Mouse (Mus musculus) CH12.LX (cell line): ENCODE results near the gene Mob3c. TPM values are rescaled to one million over a fixed set of nuclear protein-coding genes. Genes with fewer than 3 reads are reported as not detected.

Experiments used
- DNase-seq: peaks from one replicate; pipeline ENCODE4 v3.0.0-alpha.2; 2013; ENCODE audit errors: extremely low read depth
- H3K27ac ChIP-seq: 2 replicates; pipeline ENCODE4 v1.5.1; 2012; ENCODE audit warnings: low read depth, mild to moderate bottlenecking, control low read depth, moderate library complexity; ENCODE audit not compliant: insufficient read depth
- H3K27me3 ChIP-seq: replicated peaks from 2 replicates; pipeline ENCODE3; 2012; ENCODE audit warnings: inconsistent platforms
- H3K36me3 ChIP-seq, 2 experiments: replicated peaks in 1 of 2; 2 replicates each; pipeline versions ENCODE3 to v1.6.1; 2012; ENCODE audit warnings: inconsistent platforms in 1 of 2, low read length in 1 of 2, mild to moderate bottlenecking in 1 of 2, mixed read lengths in 1 of 2, moderate library complexity in 1 of 2; ENCODE audit not compliant: control insufficient read depth in 1 of 2, insufficient read depth in 1 of 2
- H3K4me1 ChIP-seq, 2 experiments: 2 replicates each; pipeline ENCODE4 v1.6.1; 2012; ENCODE audit warnings: inconsistent platforms in 1 of 2, moderate library complexity in 1 of 2; ENCODE audit not compliant: insufficient read depth in 2 of 2, control insufficient read depth in 1 of 2
- H3K4me2 ChIP-seq: 2 replicates; pipeline ENCODE4 v1.6.1; 2012; ENCODE audit warnings: low read depth, mild to moderate bottlenecking, control low read depth; ENCODE audit not compliant: poor library complexity, insufficient read depth, severe bottlenecking
- H3K4me3 ChIP-seq, 3 experiments: fragments of 150-350 bp in 1 of 3; sonication (generic) in 1 of 3; replicated peaks in 1 of 3; 2 replicates each; pipeline versions ENCODE3 to v1.5.1; 2011 to 2012; ENCODE audit warnings: low read depth in 2 of 3, low read length in 2 of 3, mild to moderate bottlenecking in 2 of 3, moderate library complexity in 2 of 3, control low read depth in 1 of 3, improper control_type of control experiment in 1 of 3, inconsistent platforms in 1 of 3, mixed read lengths in 1 of 3; ENCODE audit not compliant: poor library complexity in 1 of 3
- H3K79me2 ChIP-seq: replicated peaks from 2 replicates; pipeline ENCODE4 v1.6.1; 2012; ENCODE audit warnings: mild to moderate bottlenecking, moderate library complexity; ENCODE audit not compliant: control insufficient read depth, poor library complexity, insufficient read depth, severe bottlenecking; ENCODE audit errors: extremely low read depth
- H3K9ac ChIP-seq: 2 replicates; pipeline ENCODE4 v1.6.1; 2012; ENCODE audit warnings: low read depth, mild to moderate bottlenecking, control low read depth, moderate library complexity; ENCODE audit not compliant: insufficient read depth
- H3K9me3 ChIP-seq: replicated peaks from 2 replicates; pipeline ENCODE3; 2012; ENCODE audit warnings: low read length, inconsistent platforms, mixed read lengths
- BHLHE40 ChIP-seq: IDR thresholded peaks from 2 replicates; pipeline ENCODE4 v1.6.1; 2011; ENCODE audit warnings: mild to moderate bottlenecking, low read depth, low read length, improper control_type of control experiment
- CHD1 ChIP-seq: IDR thresholded peaks from 2 replicates; pipeline ENCODE4 v1.6.1; 2012; ENCODE audit warnings: low read depth, low read length, improper control_type of control experiment, inconsistent platforms
- CHD2 ChIP-seq: IDR thresholded peaks from 2 replicates; pipeline ENCODE4 v1.6.1; 2011; ENCODE audit warnings: low read length, improper control_type of control experiment
- CTCF ChIP-seq, 2 experiments: IDR thresholded peaks in 1 of 2; conservative IDR thresholded peaks in 1 of 2; 2 replicates each; pipeline ENCODE4 v1.5.1; 2011 to 2012; ENCODE audit warnings: low read depth in 2 of 2, low read length in 2 of 2, improper control_type of control experiment in 1 of 2, inconsistent platforms in 1 of 2, mild to moderate bottlenecking in 1 of 2, moderate library complexity in 1 of 2
- EP300 ChIP-seq: IDR thresholded peaks from 2 replicates; pipeline ENCODE4 v1.6.1; 2011; ENCODE audit warnings: low read length, improper control_type of control experiment
- GABPA ChIP-seq: IDR thresholded peaks from 2 replicates; pipeline ENCODE4 v1.6.1; 2012; ENCODE audit warnings: low read depth, low read length, improper control_type of control experiment, inconsistent platforms; ENCODE audit not compliant: insufficient replicate concordance
- HCFC1 ChIP-seq: IDR thresholded peaks from 2 replicates; pipeline ENCODE4 v1.6.1; 2012; ENCODE audit warnings: low read depth, mild to moderate bottlenecking, inconsistent platforms, low read length, improper control_type of control experiment
- IRF4 ChIP-seq: IDR thresholded peaks from 2 replicates; pipeline ENCODE4 v1.6.1; 2014; ENCODE audit warnings: low read depth, mild to moderate bottlenecking, inconsistent platforms, low read length, improper control_type of control experiment
- JUN ChIP-seq: IDR thresholded peaks from 2 replicates; pipeline ENCODE4 v1.6.1; 2011; ENCODE audit warnings: low read depth, mild to moderate bottlenecking, low read length, improper control_type of control experiment, moderate library complexity; ENCODE audit not compliant: insufficient read depth
- KAT2A ChIP-seq: IDR thresholded peaks from 2 replicates; pipeline ENCODE4 v1.6.1; 2012; ENCODE audit warnings: low read length, improper control_type of control experiment, inconsistent platforms; ENCODE audit not compliant: insufficient replicate concordance
- MAX ChIP-seq: IDR thresholded peaks from 2 replicates; pipeline ENCODE4 v1.6.1; 2011; ENCODE audit warnings: low read length, improper control_type of control experiment
- MAZ ChIP-seq: IDR thresholded peaks from 2 replicates; pipeline ENCODE4 v1.6.1; 2012; ENCODE audit warnings: low read depth, mild to moderate bottlenecking, inconsistent platforms, low read length, improper control_type of control experiment, moderate library complexity
- NELFE ChIP-seq: IDR thresholded peaks from 2 replicates; pipeline ENCODE4 v1.6.1; 2011; ENCODE audit warnings: low read depth, low read length, improper control_type of control experiment
- NRF1 ChIP-seq: IDR thresholded peaks from 2 replicates; pipeline ENCODE4 v1.6.1; 2014; ENCODE audit warnings: low read depth, mild to moderate bottlenecking, inconsistent platforms, low read length, improper control_type of control experiment, moderate library complexity
- POLR2A ChIP-seq: IDR thresholded peaks from 2 replicates; pipeline ENCODE4 v1.6.1; 2011; ENCODE audit warnings: low read depth, mild to moderate bottlenecking, improper control_type of control experiment, low read length
- POLR2AphosphoS2 ChIP-seq: IDR thresholded peaks from 2 replicates; pipeline ENCODE4 v1.6.1; 2011; ENCODE audit warnings: low read depth, low read length, improper control_type of control experiment
- RAD21 ChIP-seq: IDR thresholded peaks from 2 replicates; pipeline ENCODE4 v1.6.1; 2011; ENCODE audit warnings: low read depth, mild to moderate bottlenecking, low read length, improper control_type of control experiment, moderate library complexity
- RCOR1 ChIP-seq: conservative IDR thresholded peaks from 2 replicates; pipeline ENCODE4 v1.6.1; 2012; ENCODE audit warnings: low read depth, mild to moderate bottlenecking, inconsistent platforms, low read length, improper control_type of control experiment
- SIN3A ChIP-seq: IDR thresholded peaks from 2 replicates; pipeline ENCODE4 v1.6.1; 2012; ENCODE audit warnings: low read length, improper control_type of control experiment, inconsistent platforms
- UBTF ChIP-seq: IDR thresholded peaks from 2 replicates; pipeline ENCODE4 v1.6.1; 2012; ENCODE audit warnings: low read depth, mild to moderate bottlenecking, inconsistent platforms, low read length, improper control_type of control experiment, moderate library complexity
- USF1 ChIP-seq: IDR thresholded peaks from 2 replicates; pipeline ENCODE4 v1.6.1; 2014; ENCODE audit warnings: low read depth, mild to moderate bottlenecking, inconsistent platforms, low read length, improper control_type of control experiment
- ZC3H11A ChIP-seq: IDR thresholded peaks from 2 replicates; pipeline ENCODE4 v1.6.1; 2012; ENCODE audit warnings: low read depth, mild to moderate bottlenecking, inconsistent platforms, low read length, improper control_type of control experiment
- ZKSCAN1 ChIP-seq: IDR thresholded peaks from 2 replicates; pipeline ENCODE4 v1.6.1; 2012; ENCODE audit warnings: low read depth, inconsistent platforms, low read length, improper control_type of control experiment, borderline replicate concordance
- dilution Hi-C: fragments of 300-500 bp; cut with MboI; formaldehyde crosslinking; loops from 2 replicates; pipeline ENCODE4 v1.14.3; 2020; ENCODE audit warnings: low sequenced_read_pairs; ENCODE audit not compliant: extremely low pct_unique_long_range_greater_than_20kb, extremely low pct_ligation_motif_present
- in situ Hi-C: fragments of 300-500 bp; cut with MboI; formaldehyde crosslinking; loops from 3 replicates; pipeline ENCODE4 v1.14.3; 2019; ENCODE audit warnings: low sequenced_read_pairs, low pct_ligation_motif_present, low pct_unique_long_range_greater_than_20kb, mixed read lengths
- polyA plus RNA-seq: library from polyadenylated mRNA; unstranded; fragments of >175 nt; gene quantifications from 2 replicates; pipeline ENCODE4 v1.2.1, GENCODE M21; 2012; ENCODE audit warnings: low read depth; ENCODE audit not compliant: insufficient read length
- total RNA-seq, 2 experiments: library from RNA; depleted of rRNA; stranded (reverse); fragments of 300-350 nt in 1 of 2; fragments of >200 nt in 1 of 2; gene quantifications; 2 replicates each; pipeline ENCODE4 v1.2.3; 2012 to 2014

The Mob3c gene
- total and polyA plus RNA-seq, 3 experiments: 7.8 to 9.2 (median 9.2) TPM

- in situ Hi-C loops: no loop called here
- no peak for DNase-seq
- Histone ChIP-seq H3K79me2 (peaks cover 7% of the 10 kb centered on the region; the same call in 1 of the 2 replicates), H3K9ac (no peak overlapping the region), H3K4me3 (no peak overlapping the region), H3K9me3 (no peaks in the 10 kb centered on the region), H3K36me3 (peaks cover 46 to 62% of the 10 kb centered on the region in 2 experiments), H3K4me2 (no peak overlapping the region), H3K4me1 (peaks cover 7 to 53% of the 10 kb centered on the region in 2 experiments), H3K27me3 (no peaks in the 10 kb centered on the region)
- dilution Hi-C loops: no loop called here
- TF ChIP-seq NRF1: no peak
- no peak for TF ChIP-seq JUN
- no peak for TF ChIP-seq EP300
- TF ChIP-seq CTCF (conservative IDR thresholded peaks at IDR 0.05 in 1 of 2, IDR thresholded peaks at IDR 0.05 in 1 of 2; ENCODE audit: low read depth in 2 of 2, low read length in 2 of 2): no peak
- TF ChIP-seq IRF4: no peak
- TF ChIP-seq POLR2A: no peak
- no peak for TF ChIP-seq RAD21
- no peak for TF ChIP-seq CHD1
- no peak for TF ChIP-seq NELFE
- TF ChIP-seq POLR2AphosphoS2: no peak
- TF ChIP-seq UBTF: no peak
- TF ChIP-seq CHD2: no peak
- TF ChIP-seq HCFC1: no peak
- TF ChIP-seq, all 38 proteins: peak for 0
- no peak overlapping the region for H3K27ac ChIP-seq
These were observed 2.6 kb downstream of the Mob3c start for GRCm38 (mm10) chr4:115830491-115830890.

GRCm38 (mm10) chr4:115831221-115831620 lies 3.3 kb downstream of the Mob3c start:
- H3K9me3 ChIP-seq: no peaks in the 10 kb centered on the region
- no peak overlapping the region for H3K4me2 ChIP-seq
- DNase-seq: no peak
- H3K36me3 ChIP-seq: peaks cover 49 to 69% of the 10 kb centered on the region in 2 experiments
- no peak overlapping the region for H3K9ac ChIP-seq
- TF ChIP-seq BHLHE40 (no peak), CHD2 (no peak), USF1 (no peak), RCOR1 (no peak), MAX (no peak), KAT2A (no peak), MAZ (no peak), GABPA (no peak), ZKSCAN1 (no peak), POLR2A (no peak), SIN3A (no peak), ZC3H11A (no peak)
- H3K4me3 ChIP-seq: no peak overlapping the region
- dilution Hi-C loops: no loop called here
- no peak overlapping the region for H3K27ac ChIP-seq
- H3K79me2 ChIP-seq: peaks cover 7% of the 10 kb centered on the region; the same call in 1 of the 2 replicates
- peaks cover 7 to 53% of the 10 kb centered on the region in 2 experiments for H3K4me1 ChIP-seq
- in situ Hi-C loops: no loop called here
- no peaks in the 10 kb centered on the region for H3K27me3 ChIP-seq
